Mouse (Mus musculus): ENCODE measurements at regions not wholly inside any gene's neighbourhood (a gene's known extent, or its start where the extent isn't known, plus 50 kb on each side); places are given as distances from the start of the nearest gene placed in this dataset.

GRCm38 (mm10) chr3:128575339-128576129 lies 624.1 kb upstream of the Pitx2 start:
- H3K4me1 ChIP-seq (replicated peaks) = 0 out of 2 replicates have a peak, but pooled peaks cover 4% of the 10 kb centered on the region
- H3K27ac ChIP-seq = no peak overlapping the region
- H3K36me3 ChIP-seq = no peaks in the 10 kb centered on the region
- H3K27me3 ChIP-seq (ENCODE audit: insufficient read depth, poor library complexity, severe bottlenecking) = no peaks in the 10 kb centered on the region
- no peaks in the 10 kb centered on the region for H3K9me3 ChIP-seq
- 70% methylated on average over 2 of the region's 2 CpGs for WGBS
- peak; percentile 18 for DNase-seq (ENCODE audit: low spot score)
- H3K4me3 ChIP-seq = no peak overlapping the region

GRCm38 (mm10) chr3:128570551-128570950 lies 629.1 kb upstream of the Pitx2 start:
- DNase-seq (ENCODE audit: low spot score) = no peak
- WGBS = 90% methylated on average over 3 of the region's 3 CpGs
- H3K4me1 ChIP-seq (replicated peaks) = 0 out of 2 replicates have a peak, but pooled peaks cover 4% of the 10 kb centered on the region
- no peak overlapping the region for H3K27ac ChIP-seq
- no peak overlapping the region for H3K4me3 ChIP-seq
- H3K27me3 ChIP-seq (ENCODE audit: insufficient read depth, poor library complexity, severe bottlenecking) = no peaks in the 10 kb centered on the region
- H3K36me3 ChIP-seq = no peaks in the 10 kb centered on the region
- H3K9me3 ChIP-seq = no peaks in the 10 kb centered on the region

- DNase-seq (ENCODE audit: low spot score) = no peak
- Histone ChIP-seq H3K9me3 (no peaks in the 10 kb centered on the region), H3K36me3 (no peaks in the 10 kb centered on the region), H3K4me1 (replicated peaks) (no peaks in the 10 kb centered on the region), H3K27me3 (ENCODE audit: insufficient read depth, poor library complexity, severe bottlenecking) (no peaks in the 10 kb centered on the region), H3K27ac (no peak overlapping the region), H3K4me3 (no peak overlapping the region)
- 87% methylated on average over 8 of the region's 8 CpGs for WGBS
Measured at GRCm38 (mm10) chr3:128565386-128565785, 634.3 kb upstream of the Pitx2 start.

GRCm38 (mm10) chr3:128546416-128547327 lies 650.5 kb upstream of the Fam241a start:
- Histone ChIP-seq H3K27ac (no peak overlapping the region), H3K4me3 (no peak overlapping the region), H3K9me3 (no peaks in the 10 kb centered on the region), H3K4me1 (replicated peaks) (no peaks in the 10 kb centered on the region), H3K27me3 (ENCODE audit: insufficient read depth, poor library complexity, severe bottlenecking) (no peaks in the 10 kb centered on the region), H3K36me3 (no peaks in the 10 kb centered on the region)
- DNase-seq (ENCODE audit: low spot score) = no peak
- WGBS = 77% methylated on average over 9 of the region's 9 CpGs

GRCm38 (mm10) chr3:128525427-128525826 lies 629.3 kb upstream of the Fam241a start:
- Histone ChIP-seq H3K36me3 (no peaks in the 10 kb centered on the region), H3K4me1 (replicated peaks) (no peaks in the 10 kb centered on the region), H3K27me3 (ENCODE audit: insufficient read depth, poor library complexity, severe bottlenecking) (no peaks in the 10 kb centered on the region), H3K27ac (no peak overlapping the region), H3K4me3 (no peak overlapping the region), H3K9me3 (no peaks in the 10 kb centered on the region)
- no peak for DNase-seq (ENCODE audit: low spot score)
- 94% methylated on average over 4 of the region's 4 CpGs for WGBS

GRCm38 (mm10) chr3:128520671-128521103 lies 624.6 kb upstream of the Fam241a start:
- H3K4me1 ChIP-seq (replicated peaks) = no peaks in the 10 kb centered on the region
- H3K4me3 ChIP-seq = no peak overlapping the region
- no peaks in the 10 kb centered on the region for H3K27me3 ChIP-seq (ENCODE audit: insufficient read depth, poor library complexity, severe bottlenecking)
- no peak for DNase-seq (ENCODE audit: low spot score)
- 85% methylated on average over 7 of the region's 7 CpGs for WGBS
- H3K36me3 ChIP-seq = no peaks in the 10 kb centered on the region
- H3K27ac ChIP-seq = no peak overlapping the region
- no peaks in the 10 kb centered on the region for H3K9me3 ChIP-seq

- Histone ChIP-seq H3K36me3 (no peaks in the 10 kb centered on the region), H3K27me3 (ENCODE audit: insufficient read depth, poor library complexity, severe bottlenecking) (no peaks in the 10 kb centered on the region), H3K4me1 (replicated peaks) (no peaks in the 10 kb centered on the region), H3K27ac (no peak overlapping the region), H3K9me3 (no peaks in the 10 kb centered on the region), H3K4me3 (no peak overlapping the region)
- no peak for DNase-seq (ENCODE audit: low spot score)
- WGBS = 61% methylated on average over 6 of the region's 6 CpGs
Measured at GRCm38 (mm10) chr3:128519913-128520316, 623.8 kb upstream of the Fam241a start.

GRCm38 (mm10) chr3:128518806-128519205 lies 622.7 kb upstream of the Fam241a start:
- Histone ChIP-seq H3K9me3 (no peaks in the 10 kb centered on the region), H3K4me3 (no peak overlapping the region), H3K4me1 (replicated peaks) (no peaks in the 10 kb centered on the region), H3K27ac (no peak overlapping the region), H3K36me3 (no peaks in the 10 kb centered on the region), H3K27me3 (ENCODE audit: insufficient read depth, poor library complexity, severe bottlenecking) (no peaks in the 10 kb centered on the region)
- DNase-seq (ENCODE audit: low spot score) = no peak
- WGBS = 86% methylated on average over 4 of the region's 4 CpGs

- Histone ChIP-seq H3K27ac (no peak overlapping the region), H3K4me1 (replicated peaks) (no peaks in the 10 kb centered on the region), H3K36me3 (no peaks in the 10 kb centered on the region), H3K9me3 (no peaks in the 10 kb centered on the region), H3K27me3 (ENCODE audit: insufficient read depth, poor library complexity, severe bottlenecking) (no peaks in the 10 kb centered on the region), H3K4me3 (no peak overlapping the region)
- peak; percentile 7 for DNase-seq (ENCODE audit: low spot score)
- WGBS = 62% methylated on average over 3 of the region's 3 CpGs
Measured at GRCm38 (mm10) chr3:128471111-128471510, 575.0 kb upstream of the Fam241a start.

- H3K9me3 ChIP-seq = no peaks in the 10 kb centered on the region
- no peaks in the 10 kb centered on the region for H3K4me1 ChIP-seq (replicated peaks)
- H3K4me3 ChIP-seq = no peak overlapping the region
Measured at GRCm38 (mm10) chr3:128429706-128430105, 533.6 kb upstream of the Fam241a start.

GRCm38 (mm10) chr3:128415568-128415967 lies 519.4 kb upstream of the Fam241a start:
- WGBS = 93% methylated on average over 2 of the region's 2 CpGs
- no peaks in the 10 kb centered on the region for H3K36me3 ChIP-seq
- H3K4me3 ChIP-seq = no peak overlapping the region
- no peaks in the 10 kb centered on the region for H3K9me3 ChIP-seq
- H3K27ac ChIP-seq = no peak overlapping the region
- no peak for DNase-seq (ENCODE audit: low spot score)
- H3K27me3 ChIP-seq (ENCODE audit: insufficient read depth, poor library complexity, severe bottlenecking) = no peaks in the 10 kb centered on the region
- H3K4me1 ChIP-seq (replicated peaks) = peaks cover 4% of the 10 kb centered on the region; the same call in 1 of the 2 replicates

More at GRCm38 (mm10) chr3:128429706-128430105, 533.6 kb upstream of the Fam241a start:
- no peak for DNase-seq (ENCODE audit: low spot score)
- Histone ChIP-seq H3K36me3 (no peaks in the 10 kb centered on the region), H3K27me3 (ENCODE audit: insufficient read depth, poor library complexity, severe bottlenecking) (no peaks in the 10 kb centered on the region), H3K27ac (no peak overlapping the region)

GRCm38 (mm10) chr3:128413481-128413880 lies 517.4 kb upstream of the Fam241a start:
- no peaks in the 10 kb centered on the region for H3K9me3 ChIP-seq
- no peaks in the 10 kb centered on the region for H3K36me3 ChIP-seq
- 75% methylated on average over 1 of the region's 1 CpGs for WGBS

GRCm38 (mm10) chr3:128412157-128412556 lies 516.0 kb upstream of the Fam241a start:
- H3K4me1 ChIP-seq (replicated peaks) = peaks cover 4% of the 10 kb centered on the region; the same call in 1 of the 2 replicates
- no peak overlapping the region for H3K27ac ChIP-seq
- DNase-seq (ENCODE audit: low spot score) = no peak
- no peaks in the 10 kb centered on the region for H3K9me3 ChIP-seq
- no peaks in the 10 kb centered on the region for H3K36me3 ChIP-seq
- H3K4me3 ChIP-seq = no peak overlapping the region
- no peaks in the 10 kb centered on the region for H3K27me3 ChIP-seq (ENCODE audit: insufficient read depth, poor library complexity, severe bottlenecking)

More at GRCm38 (mm10) chr3:128413481-128413880, 517.4 kb upstream of the Fam241a start:
- H3K4me3 ChIP-seq = no peak overlapping the region
- H3K27me3 ChIP-seq (ENCODE audit: insufficient read depth, poor library complexity, severe bottlenecking) = no peaks in the 10 kb centered on the region
- no peak for DNase-seq (ENCODE audit: low spot score)
- peaks cover 4% of the 10 kb centered on the region; the same call in 1 of the 2 replicates for H3K4me1 ChIP-seq (replicated peaks)
- no peak overlapping the region for H3K27ac ChIP-seq

Measured in hindbrain, embryonic 10.5 days (tissue).